Mouse (Mus musculus) testis, adult 2 months (tissue): ENCODE measurements around the gene Sorbs1.

Experiments used
- CTCF ChIP-seq: fragments of 200-500 bp; IDR thresholded peaks from 2 replicates; pipeline ENCODE4 v1.5.1; 2012; ENCODE audit warnings: low read depth, mild to moderate bottlenecking, inconsistent platforms, low read length, moderate library complexity; ENCODE audit not compliant: control insufficient read depth, insufficient read depth, insufficient replicate concordance
- POLR2A ChIP-seq: fragments of 200-500 bp; IDR thresholded peaks from 2 replicates; pipeline ENCODE4 v1.6.1; 2012; ENCODE audit warnings: low read depth, mild to moderate bottlenecking, inconsistent platforms, low read length, moderate library complexity; ENCODE audit not compliant: control insufficient read depth

GRCm38 (mm10) chr19:40520403-40520802 is 6.8 kb upstream of the Sorbs1 start:
- TF ChIP-seq POLR2A: no peak
- no peak for TF ChIP-seq CTCF
